In genomic region chr4:138315781-138316180, GRCm38 (mm10) we compare ENCODE assay signal across 11 mouse cellular contexts. TPM values are rescaled to one million over a fixed set of nuclear protein-coding genes. Genes with fewer than 3 reads are reported as not detected.
DNase-seq lines count a peak whose midpoint lies in the region; ATAC-seq and TF ChIP-seq lines count a peak whose summit lies in the region.
"Had no signal": no experiment of that assay in that cellular context is flagged by ENCODE, and none has a peak within 500 bp of the region (broad histone marks: within the 10 kb centered on the region; RNA-seq: fewer than 3 reads in every experiment).

No protein-coding gene starts in this region.

- no peak for ATAC-seq in kidney, postnatal 0 days (replicated peaks; ENCODE audit: low FRiP score, low read depth)
- no peak for ATAC-seq in limb, embryonic 11.5 days (ENCODE audit: insufficient number of reproducible peaks, low FRiP score, low TSS enrichment, low read depth)
- ATAC-seq in cerebellum, adult (ENCODE audit: insufficient number of reproducible peaks, low FRiP score, low TSS enrichment): no peak

- no peak for TF ChIP-seq EP300 in ES-Bruce4 (IDR thresholded peaks at IDR 0.05; ENCODE audit: insufficient read depth, low read depth, low read length)

- no peaks in the 10 kb centered on the region for H3K27me3 ChIP-seq in kidney, postnatal 0 days (ENCODE audit: insufficient read depth, low read length)
- no peaks in the 10 kb centered on the region for H3K27me3 ChIP-seq in ES-Bruce4 (ENCODE audit: control insufficient read depth, insufficient read depth, low read length, poor library complexity, severe bottlenecking)
- no peaks in the 10 kb centered on the region for H3K27me3 ChIP-seq in limb, embryonic 11.5 days (ENCODE audit: control insufficient read depth, insufficient read depth, low read length)
- H3K27me3 ChIP-seq: embryonic facial prominence, embryonic 13.5 days; limb, embryonic 15.5 days; neural tube, embryonic 12.5 days had no signal

- 71% methylated on average over 9 of the region's 9 CpGs for WGBS in kidney, postnatal 0 days
- 71% methylated on average over 9 of the region's 9 CpGs for WGBS in limb, embryonic 11.5 days

- no peak overlapping the region for H3K27ac ChIP-seq in kidney, postnatal 0 days
- H3K27ac ChIP-seq in ES-Bruce4 (ENCODE audit: insufficient read depth, low read length): no peak overlapping the region
- H3K27ac ChIP-seq in limb, embryonic 11.5 days (replicated peaks; ENCODE audit: low read depth, low read length): no peak overlapping the region
- H3K27ac ChIP-seq: embryonic facial prominence, embryonic 13.5 days; limb, embryonic 15.5 days; neural tube, embryonic 12.5 days had no signal

- no peak for DNase-seq in kidney, postnatal 0 days (ENCODE audit: low spot score)
- DNase-seq in kidney, postnatal 14 days: no peak
- peak; percentile 47 for DNase-seq in 416B (ENCODE audit: low read depth)
- DNase-seq in limb, embryonic 11.5 days (ENCODE audit: low spot score): peak; percentile 30
- no peak for DNase-seq in right cerebral cortex, adult 2 months (ENCODE audit: low spot score in 2 of 2)
- DNase-seq: gastrocnemius, postnatal 25 days had no signal

- H3K4me3 ChIP-seq in kidney, postnatal 0 days (replicated peaks; ENCODE audit: low read depth, low read length): no peak overlapping the region
- H3K4me3 ChIP-seq in ES-Bruce4 (ENCODE audit: low read depth, low read length): no peak overlapping the region
- no peak overlapping the region for H3K4me3 ChIP-seq in limb, embryonic 11.5 days (ENCODE audit: low read depth, low read length)
- H3K4me3 ChIP-seq: embryonic facial prominence, embryonic 13.5 days; limb, embryonic 15.5 days; neural tube, embryonic 12.5 days had no signal

- TF ChIP-seq CTCF in kidney, postnatal 0 days (IDR thresholded peaks at IDR 0.05; ENCODE audit: low read depth): peak; percentile 60
- peak; percentile 58 for TF ChIP-seq CTCF in ES-Bruce4 (IDR thresholded peaks at IDR 0.05; ENCODE audit: low read depth, low read length)

- no peak for TF ChIP-seq POLR2A in ES-Bruce4 (IDR thresholded peaks at IDR 0.05; ENCODE audit: insufficient read depth, low read length)

- no peaks in the 10 kb centered on the region for H3K9me3 ChIP-seq in kidney, postnatal 0 days (replicated peaks; ENCODE audit: low read length)
- H3K9me3 ChIP-seq in ES-Bruce4 (replicated peaks; ENCODE audit: control insufficient read depth, insufficient read depth, low read length, poor library complexity, severe bottlenecking): no peaks in the 10 kb centered on the region; the same call in 1 of the 2 replicates
- H3K9me3 ChIP-seq in limb, embryonic 11.5 days (ENCODE audit: control insufficient read depth, low read length): no peaks in the 10 kb centered on the region
- H3K9me3 ChIP-seq: embryonic facial prominence, embryonic 13.5 days; limb, embryonic 15.5 days had no signal

- H3K36me3 ChIP-seq in kidney, postnatal 0 days (ENCODE audit: insufficient read depth, low read length): peaks cover 41% of the 10 kb centered on the region
- peaks cover 10% of the 10 kb centered on the region for H3K36me3 ChIP-seq in ES-Bruce4 (ENCODE audit: control insufficient read depth, insufficient read depth, low read length, poor library complexity, severe bottlenecking)
- peaks cover 18% of the 10 kb centered on the region; the same call in 1 of the 2 replicates for H3K36me3 ChIP-seq in limb, embryonic 11.5 days (ENCODE audit: control insufficient read depth, insufficient read depth, low read length)

- H3K4me2 ChIP-seq in kidney, postnatal 0 days (ENCODE audit: low read length): no peak overlapping the region
- H3K4me2 ChIP-seq in limb, embryonic 11.5 days (ENCODE audit: low read depth, severe bottlenecking): no peak overlapping the region
- H3K4me2 ChIP-seq: embryonic facial prominence, embryonic 13.5 days; limb, embryonic 15.5 days; neural tube, embryonic 12.5 days had no signal

- no peak overlapping the region for H3K9ac ChIP-seq in kidney, postnatal 0 days (ENCODE audit: low read depth, low read length)
- H3K9ac ChIP-seq in ES-Bruce4 (ENCODE audit: low read depth, poor library complexity, severe bottlenecking): no peak overlapping the region
- H3K9ac ChIP-seq in limb, embryonic 11.5 days (ENCODE audit: low read length): no peak overlapping the region
- H3K9ac ChIP-seq: embryonic facial prominence, embryonic 13.5 days; limb, embryonic 15.5 days had no signal

- no peaks in the 10 kb centered on the region for H3K4me1 ChIP-seq in kidney, postnatal 0 days (replicated peaks; ENCODE audit: insufficient read depth, low read length)
- H3K4me1 ChIP-seq in ES-Bruce4 (ENCODE audit: control insufficient read depth, insufficient read depth, low read length): no peaks in the 10 kb centered on the region
- no peaks in the 10 kb centered on the region for H3K4me1 ChIP-seq in limb, embryonic 11.5 days (ENCODE audit: control insufficient read depth, insufficient read depth, low read length)
- H3K4me1 ChIP-seq: embryonic facial prominence, embryonic 13.5 days; neural tube, embryonic 12.5 days had no signal

RNA-seq across cellular contexts. Expression of gene Pink1, which starts 10.3 kb away (rescaled TPM):
- 96.1 and 139 TPM in 2 replicates for polyA plus RNA-seq in kidney, postnatal 0 days (2015; fragmentation: Nextera tagmentation; extraction: Ambion mirVana)
- 23.3 and 23.4 TPM in 2 replicates for polyA plus RNA-seq in ES-Bruce4 (2011; ENCODE audit: insufficient read depth, insufficient read length, low read depth, missing spikeins)
- polyA plus RNA-seq in limb, embryonic 11.5 days (2014; fragmentation: Nextera tagmentation; extraction: Ambion mirVana): 17.8 and 18.5 TPM in 2 replicates

RNA-seq across cellular contexts. Expression of gene Ddost, which starts 11.3 kb away (rescaled TPM):
- 289 and 325 TPM in 2 replicates for polyA plus RNA-seq in kidney, postnatal 0 days (2015; fragmentation: Nextera tagmentation; extraction: Ambion mirVana)
- polyA plus RNA-seq in ES-Bruce4 (2011; ENCODE audit: insufficient read depth, insufficient read length, low read depth, missing spikeins): 112 and 122 TPM in 2 replicates
- polyA plus RNA-seq in limb, embryonic 11.5 days (2014; fragmentation: Nextera tagmentation; extraction: Ambion mirVana): 258 and 272 TPM in 2 replicates

RNA-seq across cellular contexts. Expression of gene Cda, which starts 52.0 kb away (rescaled TPM):
- 48.1 and 49.5 TPM in 2 replicates for polyA plus RNA-seq in kidney, postnatal 0 days (2015; fragmentation: Nextera tagmentation; extraction: Ambion mirVana)
- 6.8 and 7.4 TPM in 2 replicates for polyA plus RNA-seq in ES-Bruce4 (2011; ENCODE audit: insufficient read depth, insufficient read length, low read depth, missing spikeins)
- polyA plus RNA-seq in limb, embryonic 11.5 days (2014; fragmentation: Nextera tagmentation; extraction: Ambion mirVana): 4.1 and 4.5 TPM in 2 replicates

Comparison
In these comparisons a context has a peak if more than half of its experiments do, and no peak if none do; other contexts are left out.
1. DNase-seq: peak in 416B (single experiment) and limb, embryonic 11.5 days (single experiment); none in kidney, postnatal 0 days (single experiment), kidney, postnatal 14 days (single experiment) and right cerebral cortex, adult 2 months (0 of 2).